Mouse (Mus musculus): Measurements from ENCODE around the gene Zfp536.

DNA sequence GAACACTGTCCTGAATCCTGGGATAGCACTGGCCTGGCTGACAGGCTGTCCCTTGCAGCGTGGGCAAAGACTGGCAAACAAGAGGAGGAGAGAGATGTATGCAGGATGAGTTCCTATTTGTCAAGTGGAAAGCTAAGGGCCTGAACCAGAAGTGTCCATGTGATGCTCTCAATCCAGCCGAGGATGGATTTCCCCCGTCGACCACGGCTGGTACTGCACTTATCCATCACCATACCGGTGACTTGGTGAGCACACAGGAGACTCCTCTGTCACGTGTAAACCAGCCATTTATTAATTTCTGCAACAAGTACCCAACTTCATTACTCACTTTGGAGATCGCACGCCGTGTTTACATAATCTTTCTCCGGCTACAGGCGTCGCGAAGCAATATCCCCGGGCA is 224.6 kb downstream of the Zfp536 start:
- TF ChIP-seq CTCF (IDR thresholded peaks at IDR 0.05; ENCODE audit: extremely low read depth, insufficient read length, insufficient replicate concordance, low read depth, low read length) (no peak), POLR2A (IDR thresholded peaks at IDR 0.05; ENCODE audit: low read depth, low read length) (no peak)
